Mouse (Mus musculus) frontal cortex, postnatal 36 days (tissue): Measurements from ENCODE around the gene Efcab5.

ENCODE experiments used
- DNase-seq, 2 experiments: peaks; one replicate each; pipeline ENCODE4 v3.0.0; 2022; ENCODE audit warnings: low spot score in 2 of 2

The Efcab5 gene

GRCm38 (mm10) chr11:77188868-77189267 lies at the start of gene Efcab5:
TSS of gene Efcab5 (minus strand) at chr11:77188968.
- DNase-seq, result no peak

- no peak for DNase-seq
Measured at GRCm38 (mm10) chr11:77235267-77235666, 46.5 kb upstream of the Efcab5 start.

DNA sequence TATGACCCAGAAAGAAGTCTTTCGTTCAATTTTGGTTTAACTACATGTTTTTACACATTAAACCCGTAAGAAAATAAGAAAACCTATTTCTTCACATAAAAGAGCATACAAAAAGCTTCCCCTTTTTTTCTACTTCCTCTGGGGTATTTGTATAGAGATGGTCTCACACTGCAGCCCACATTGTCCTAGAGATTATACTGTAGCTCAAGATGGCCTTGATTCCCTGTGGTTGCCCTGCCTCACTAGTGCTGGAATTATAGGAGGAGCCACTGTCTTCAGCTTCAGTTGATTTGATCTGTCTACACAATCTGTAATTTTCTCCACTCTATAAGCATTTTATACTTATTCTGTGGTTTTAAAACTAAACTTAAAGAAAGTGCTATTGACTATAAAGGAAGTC lies 42.7 kb upstream of the Efcab5 start:
- no peak for DNase-seq

- no peak for DNase-seq
Measured at GRCm38 (mm10) chr11:77230765-77231164, 42.0 kb upstream of the Efcab5 start.

DNA sequence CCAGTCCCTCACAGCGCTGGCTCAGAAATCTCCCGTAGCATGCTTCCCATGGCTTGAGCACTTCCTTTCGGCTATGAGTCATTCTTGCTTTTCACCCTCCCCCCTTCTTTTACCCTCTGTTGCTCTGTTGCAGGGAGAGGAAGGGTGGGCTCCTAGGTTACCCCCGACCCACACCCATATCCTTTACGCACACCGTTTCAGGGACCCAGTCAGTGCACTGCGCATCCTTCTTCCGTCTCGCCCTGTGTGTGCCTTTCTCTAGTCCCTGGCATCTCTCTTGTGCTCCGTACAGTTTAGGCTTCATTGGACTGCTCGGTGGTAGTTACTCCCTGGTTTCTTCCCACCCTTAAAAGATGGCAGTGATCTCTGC lies 28.0 kb upstream of the Efcab5 start:
- peak in 1 of 2 experiments; percentile 57 for DNase-seq

GRCm38 (mm10) chr11:77215951-77216760 lies 27.4 kb upstream of the Efcab5 start, which contains the start of gene Ssh2:
TSS of gene Ssh2 (plus strand) at chr11:77216287.
- peak; percentile 75 to 84 for DNase-seq

DNA sequence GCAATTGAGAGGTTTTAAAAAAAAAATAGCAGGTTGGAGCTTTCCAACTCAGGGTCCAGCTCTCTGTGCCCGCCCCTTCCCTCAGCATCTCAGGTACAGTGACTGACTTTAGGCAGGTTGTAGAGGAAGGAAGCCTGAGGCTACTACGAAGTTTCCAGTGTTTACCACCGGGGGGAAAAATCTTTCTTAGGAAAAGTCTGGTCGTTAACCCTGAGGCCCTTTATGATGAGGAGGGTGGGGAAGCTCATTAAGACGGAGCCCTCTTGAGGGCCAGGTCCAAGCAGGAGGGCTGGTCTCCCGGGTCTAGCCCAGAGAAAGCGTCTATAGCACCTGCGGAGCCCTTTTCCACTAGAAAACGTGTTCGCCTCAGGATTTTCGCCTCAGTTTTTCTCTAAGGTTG lies 26.7 kb upstream of the Efcab5 start:
- DNase-seq, result peak in 1 of 2 experiments; percentile 2

GRCm38 (mm10) chr11:77214755-77215154 lies 26.0 kb upstream of the Efcab5 start:
- DNase-seq, result peak; percentile 30 to 68

GRCm38 (mm10) chr11:77214142-77214692 lies 25.4 kb upstream of the Efcab5 start:
- no peak for DNase-seq

DNA sequence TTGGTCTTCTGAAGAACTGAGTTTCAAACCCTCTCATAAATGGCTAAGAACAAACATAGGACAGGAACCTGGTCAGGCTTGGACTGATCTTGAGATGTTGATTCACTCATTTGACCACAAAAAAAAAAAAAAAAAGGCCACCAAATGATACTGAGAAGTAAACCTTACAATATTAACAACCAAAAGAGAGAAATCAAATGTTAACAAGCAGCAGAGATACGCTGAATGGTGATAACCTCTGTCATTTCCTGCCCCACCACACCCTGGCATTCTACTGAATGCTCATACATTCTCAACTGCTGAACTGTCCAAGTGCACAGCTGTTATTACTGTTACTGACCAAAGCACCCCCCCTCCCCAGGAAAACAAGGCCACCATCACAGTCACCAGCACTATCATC lies 11.9 kb upstream of the Efcab5 start:
- DNase-seq, result no peak

- DNase-seq, result no peak
Measured at GRCm38 (mm10) chr11:77199636-77200035, 10.9 kb upstream of the Efcab5 start.

- no peak for DNase-seq
Measured at GRCm38 (mm10) chr11:77196181-77197143, 7.7 kb upstream of the Efcab5 start.

DNA sequence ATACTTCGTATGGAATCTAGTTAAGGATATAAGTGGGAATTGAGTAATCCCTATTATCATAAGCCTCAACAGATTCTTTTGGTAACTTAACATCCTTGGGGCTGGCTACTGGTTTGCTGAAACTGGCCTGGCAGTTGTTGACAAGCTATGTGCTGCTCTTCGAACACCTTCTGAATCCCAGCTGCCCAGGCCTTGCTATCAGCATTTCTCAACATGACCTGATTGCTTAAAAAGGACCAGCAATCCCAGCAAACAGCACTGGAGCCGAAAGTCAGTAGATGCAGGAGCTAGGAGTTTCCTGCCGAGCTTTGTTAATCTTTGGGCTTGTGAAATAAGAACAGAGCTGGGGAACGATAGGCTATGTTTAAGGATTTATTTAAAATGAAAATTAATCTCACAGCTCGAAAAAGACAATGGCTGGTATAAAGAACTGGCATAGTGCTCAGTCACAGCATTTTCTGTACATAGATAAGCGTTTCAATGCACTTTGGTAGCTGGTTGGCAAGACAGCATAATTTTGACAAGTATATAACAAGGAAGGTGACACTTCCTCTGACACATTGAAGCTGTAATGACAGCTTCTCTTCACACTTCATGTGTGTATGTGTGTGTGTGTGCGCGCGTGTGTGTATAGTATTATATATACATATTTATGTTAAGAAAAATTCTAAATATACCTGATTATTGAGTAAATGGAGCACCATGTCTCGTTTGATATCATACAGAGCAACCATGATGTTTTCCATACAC lies 6.8 kb upstream of the Efcab5 start:
- no peak for DNase-seq

- no peak for DNase-seq
Measured at GRCm38 (mm10) chr11:77194762-77195161, 6.0 kb upstream of the Efcab5 start.

- DNase-seq, result no peak
Measured at GRCm38 (mm10) chr11:77193941-77194553, 5.3 kb upstream of the Efcab5 start.

DNA sequence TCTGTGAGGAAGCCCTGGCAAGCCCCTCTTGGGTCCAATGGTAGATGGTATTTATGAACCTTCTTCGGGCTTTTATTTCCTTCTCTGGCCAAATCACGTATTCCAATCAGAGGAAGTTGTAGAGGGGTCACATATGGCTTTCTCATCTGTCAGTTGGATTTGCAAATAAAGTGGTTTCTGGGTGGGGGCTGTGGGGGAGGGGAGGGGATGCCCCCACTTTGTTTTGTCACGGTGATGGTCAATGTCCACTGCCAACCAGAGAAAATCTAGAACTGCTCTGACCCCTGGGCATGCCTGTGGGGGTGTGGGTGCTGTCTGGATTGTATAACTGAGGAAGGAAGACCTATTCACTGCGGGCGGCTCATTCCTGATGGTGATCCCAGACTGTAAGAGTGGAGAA lies 4.6 kb upstream of the Efcab5 start:
- DNase-seq, result no peak

DNA sequence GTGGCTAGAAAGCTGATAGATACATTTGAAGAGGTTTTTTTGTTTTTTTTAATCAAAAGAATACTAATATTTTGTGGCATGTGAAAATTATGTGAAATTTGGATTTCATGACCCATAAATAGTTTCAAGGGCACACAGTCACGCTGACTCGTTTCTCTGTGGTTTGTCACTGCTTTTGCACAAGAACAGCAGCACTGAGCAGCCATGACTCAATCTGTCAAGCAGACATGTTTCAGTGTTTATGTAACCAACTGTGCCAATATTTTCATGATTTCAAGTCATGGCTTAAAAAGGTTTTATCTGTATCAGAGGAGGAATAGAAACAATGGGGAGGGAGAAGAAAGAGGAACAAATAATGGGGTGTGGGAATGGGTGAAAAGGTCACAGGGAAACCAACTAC lies 3.8 kb downstream of the Efcab5 start:
- DNase-seq, result no peak

DNA sequence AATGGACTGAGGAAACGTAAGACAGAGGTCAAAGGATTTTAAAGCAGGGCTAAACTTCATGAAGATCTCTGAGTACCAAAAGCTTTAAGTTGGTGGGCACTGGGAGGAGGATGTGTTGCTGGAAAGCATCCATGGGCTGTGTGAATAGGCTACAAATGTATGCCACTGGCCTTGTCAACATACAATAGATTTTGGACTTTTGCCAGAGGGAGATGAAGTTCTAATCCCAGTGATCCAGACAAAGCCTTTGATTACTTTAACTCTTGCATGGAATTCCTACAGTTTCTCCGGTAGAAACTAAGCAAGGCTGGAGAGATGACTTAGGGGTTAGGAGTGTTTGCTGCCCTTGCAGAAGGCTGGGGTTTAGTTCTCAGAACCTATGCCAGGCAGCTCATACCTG lies 6.2 kb downstream of the Efcab5 start:
- DNase-seq, result no peak

DNA sequence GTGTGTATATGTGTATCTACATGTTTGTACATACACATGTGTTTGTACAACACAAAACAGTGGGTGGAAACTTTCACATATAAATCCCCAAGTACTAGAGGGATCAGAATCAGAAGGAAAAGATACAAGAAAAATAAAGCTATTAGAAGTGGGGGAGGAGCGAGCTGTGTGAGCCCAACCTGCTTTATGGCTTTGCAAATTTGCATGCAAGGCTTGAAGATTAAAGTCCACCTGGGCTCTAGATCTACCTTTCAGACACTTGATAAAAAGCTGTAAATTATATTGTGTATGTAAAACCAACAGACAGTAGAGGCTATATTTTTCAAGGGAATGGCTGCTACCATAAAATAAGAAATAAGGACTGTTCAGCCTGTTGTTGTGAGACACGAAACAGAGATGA lies 6.7 kb downstream of the Efcab5 start:
- no peak for DNase-seq

DNA sequence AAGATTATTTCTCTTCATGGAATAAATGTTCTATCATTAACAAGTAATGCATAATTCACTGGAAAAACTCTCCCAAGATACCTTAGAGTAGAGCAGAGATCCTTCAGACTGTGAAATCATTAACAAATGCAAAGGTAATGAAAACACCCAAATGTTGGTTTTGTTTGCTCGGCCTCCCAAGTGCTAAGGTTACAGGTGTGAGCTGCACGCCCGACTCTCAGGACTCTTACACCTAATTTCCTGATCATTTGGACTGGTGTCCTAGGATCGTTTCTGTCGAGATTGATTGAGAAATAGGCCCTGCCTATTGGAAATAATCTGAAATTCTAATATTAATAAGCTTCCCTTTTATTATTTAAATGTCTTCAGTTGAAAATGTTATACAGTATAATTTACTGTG lies 7.2 kb downstream of the Efcab5 start:
- DNase-seq, result no peak

DNA sequence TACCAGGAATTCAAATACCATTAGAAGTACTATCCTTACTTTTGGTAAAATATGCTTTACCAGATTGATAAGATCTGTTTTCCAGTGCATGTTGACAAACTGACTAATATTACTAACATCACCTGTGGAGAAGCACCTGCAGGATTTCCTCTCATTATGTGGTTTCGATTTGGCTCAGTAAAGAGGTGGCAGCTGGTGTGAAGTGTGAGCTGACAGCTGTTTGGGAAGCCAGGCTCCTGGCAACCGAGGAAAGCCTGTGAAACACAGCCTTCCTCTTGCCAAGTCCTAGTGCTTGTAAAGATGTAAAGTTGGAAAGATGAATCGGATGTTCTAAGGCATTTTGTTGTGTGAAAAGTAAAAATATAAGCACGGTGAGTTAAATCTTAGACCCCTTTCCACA lies 7.9 kb downstream of the Efcab5 start:
- peak; percentile 40 to 57 for DNase-seq
